Mouse (Mus musculus) olfactory bulb, adult 2 months (tissue): ENCODE measurements around the gene Arap1.

ENCODE experiments used
- CTCF ChIP-seq: fragments of 200-500 bp; IDR thresholded peaks from 2 replicates; pipeline ENCODE4 v1.5.1; 2012; ENCODE audit warnings: low read depth, mild to moderate bottlenecking, low read length, moderate library complexity; ENCODE audit not compliant: insufficient read depth
- POLR2A ChIP-seq: fragments of 200-500 bp; IDR thresholded peaks from 2 replicates; pipeline ENCODE4 v1.6.1; 2012; ENCODE audit warnings: mild to moderate bottlenecking, low read depth, low read length, moderate library complexity; ENCODE audit not compliant: insufficient read depth

GRCm38 (mm10) chr7:101360406-101360805, 12.5 kb downstream of the Arap1 start:
- TF ChIP-seq POLR2A, result no peak
- no peak for TF ChIP-seq CTCF
